Mouse (Mus musculus) neural tube, embryonic 10.5 days (tissue): ENCODE data around the gene Il17re.

ENCODE experiments used
- DNase-seq: peaks from one replicate; pipeline ENCODE4 v3.0.0-alpha.2; 2017; ENCODE audit warnings: low spot score; ENCODE audit errors: extremely low spot score

Gene Il17re

DNA sequence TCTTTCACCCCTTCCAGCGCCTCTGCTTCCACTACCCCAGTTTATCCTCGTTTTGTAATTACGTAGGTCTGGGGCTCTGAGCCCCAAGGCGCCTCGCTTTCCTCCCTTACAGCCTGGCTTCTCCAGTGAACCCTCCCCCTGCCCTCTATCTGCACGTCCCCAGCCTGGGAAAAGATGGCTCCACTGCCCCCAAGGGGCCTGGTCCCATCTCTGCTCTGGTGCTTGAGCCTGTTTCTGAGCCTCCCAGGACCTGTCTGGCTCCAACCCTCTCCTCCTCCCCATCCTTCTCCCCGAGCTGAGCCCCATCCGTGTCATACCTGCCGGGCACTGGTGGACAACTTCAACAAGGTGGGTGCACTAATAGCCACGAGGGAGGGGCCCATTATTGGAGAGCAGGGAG lies 25.4 kb downstream of the Il17re start:
- DNase-seq, result peak; percentile 40

DNA sequence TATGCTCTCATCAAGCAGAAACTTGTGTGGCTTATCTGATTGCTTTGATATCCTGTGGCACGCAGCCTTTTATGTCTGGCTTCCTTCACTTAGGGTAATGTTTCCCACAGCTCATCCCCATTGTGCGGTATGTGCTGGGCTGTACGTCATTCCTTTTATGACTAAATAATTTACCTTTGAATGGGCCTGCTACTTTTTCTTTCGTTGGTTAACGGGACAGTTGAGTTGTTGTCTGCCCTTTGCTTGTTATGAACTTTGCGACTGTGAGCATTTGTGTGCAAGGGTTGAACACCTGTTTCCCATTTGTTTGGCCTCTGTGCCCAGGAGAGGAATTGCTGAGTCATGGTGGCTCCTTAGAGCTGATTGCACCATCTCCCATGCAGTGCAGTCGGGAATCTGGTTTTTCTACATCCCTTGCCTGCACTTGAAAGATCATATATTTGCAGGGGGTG lies 28.9 kb downstream of the Il17re start:
- no peak for DNase-seq

DNA sequence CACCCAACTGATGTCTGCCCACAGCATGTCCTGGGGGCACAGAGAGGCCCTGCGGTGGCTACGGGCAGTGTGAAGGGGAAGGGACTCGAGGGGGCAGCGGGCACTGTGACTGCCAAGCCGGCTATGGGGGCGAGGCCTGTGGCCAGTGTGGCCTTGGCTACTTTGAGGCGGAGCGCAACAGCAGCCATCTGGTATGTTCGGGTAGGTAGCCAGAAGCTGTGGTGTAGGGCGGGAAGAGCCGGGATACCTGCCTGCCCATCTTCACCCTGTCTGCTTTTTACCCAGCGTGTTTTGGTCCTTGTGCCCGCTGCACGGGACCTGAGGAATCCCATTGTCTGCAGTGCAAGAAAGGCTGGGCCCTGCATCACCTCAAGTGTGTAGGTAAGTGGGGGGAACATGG lies 31.1 kb downstream of the Il17re start:
- DNase-seq, result no peak

DNA sequence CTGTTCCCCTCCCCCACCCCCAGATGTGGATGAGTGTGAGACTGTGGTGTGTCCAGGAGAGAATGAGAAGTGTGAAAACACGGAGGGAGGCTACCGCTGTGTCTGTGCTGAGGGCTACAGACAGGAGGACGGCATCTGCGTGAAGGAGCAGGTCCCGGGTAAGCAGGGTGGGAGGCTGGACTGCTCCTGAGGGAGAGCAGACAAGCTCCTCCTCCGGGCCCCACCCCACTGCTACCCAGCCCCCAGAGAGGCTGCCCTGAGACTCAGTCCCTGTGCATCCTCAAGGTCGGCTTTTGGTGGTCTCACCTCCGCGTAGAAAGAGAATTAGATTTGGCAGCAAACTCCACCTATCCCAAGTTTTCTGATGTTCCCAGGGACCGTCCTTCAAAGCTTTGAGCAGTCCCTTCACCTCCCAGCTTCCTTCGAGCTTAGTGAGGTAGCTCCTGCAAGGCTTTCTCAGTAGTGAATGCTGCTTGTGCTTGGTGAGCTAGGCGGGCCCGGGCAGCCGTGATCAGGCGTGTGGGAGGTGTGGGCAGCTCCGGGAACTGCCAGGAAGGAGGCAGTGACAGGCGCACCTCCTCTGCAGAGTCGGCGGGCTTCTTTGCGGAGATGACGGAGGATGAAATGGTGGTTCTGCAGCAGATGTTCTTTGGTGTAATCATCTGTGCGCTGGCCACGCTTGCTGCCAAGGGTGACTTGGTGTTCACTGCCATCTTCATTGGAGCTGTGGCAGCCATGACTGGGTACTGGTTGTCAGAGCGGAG lies 34.0 kb downstream of the Il17re start:
- DNase-seq, result no peak

DNA sequence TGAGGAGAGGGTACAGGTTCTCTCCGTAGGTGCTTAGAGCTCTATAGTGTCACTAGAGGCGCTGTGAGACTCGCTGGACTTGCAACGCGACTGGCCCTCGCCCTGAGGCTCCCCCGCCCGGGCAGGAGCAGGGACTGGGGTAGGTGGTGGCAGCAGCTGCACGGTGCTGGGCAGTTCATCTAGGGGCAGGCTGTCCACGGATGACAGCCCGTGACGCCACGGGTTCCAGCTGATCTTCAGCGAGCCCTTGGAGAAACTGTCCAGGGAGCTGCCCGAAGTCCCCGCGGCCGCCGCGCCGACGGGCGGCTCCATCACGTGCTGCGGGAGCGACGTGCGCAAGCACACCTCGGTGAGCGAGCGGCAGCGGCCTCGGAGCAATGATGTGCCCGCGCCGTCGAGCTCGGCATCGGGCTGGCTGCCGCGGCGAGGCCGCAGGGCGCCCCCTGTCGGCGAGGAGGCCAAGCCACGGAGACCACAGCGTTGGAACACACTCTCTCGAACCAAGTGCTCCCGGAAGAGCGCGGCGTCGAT lies 36.0 kb downstream of the Il17re start:
- DNase-seq, result peak; percentile 81

DNA sequence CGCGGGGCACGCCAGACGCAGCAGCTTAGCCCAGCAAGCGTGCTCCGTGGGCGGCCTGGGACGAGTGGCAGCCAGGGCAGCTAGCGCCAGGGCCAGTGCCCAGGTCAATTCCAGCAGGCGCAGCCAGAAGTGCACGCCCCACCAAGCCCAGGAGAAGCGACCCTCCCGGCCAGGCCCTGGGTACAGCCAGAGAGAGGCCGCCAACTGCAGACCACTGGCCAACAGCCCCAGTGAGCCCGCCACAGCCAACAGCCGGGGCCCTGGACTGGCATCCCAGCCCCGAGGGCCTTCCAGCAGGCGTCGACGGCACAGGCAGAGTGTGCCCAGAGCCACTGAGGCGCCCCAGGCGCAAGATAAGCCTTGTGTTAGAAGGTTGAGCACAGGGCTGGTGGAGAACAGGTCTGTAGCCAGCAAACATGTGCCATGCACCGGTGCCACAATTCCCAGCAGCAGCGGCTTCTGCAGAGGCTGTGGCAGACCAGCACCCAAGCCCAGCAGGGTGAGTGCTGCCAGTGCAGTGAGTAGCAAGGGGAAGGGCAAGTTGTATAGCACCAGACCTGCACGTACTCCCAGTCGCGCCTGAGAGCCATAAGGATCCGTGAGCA lies 36.9 kb downstream of the Il17re start:
- no peak for DNase-seq

DNA sequence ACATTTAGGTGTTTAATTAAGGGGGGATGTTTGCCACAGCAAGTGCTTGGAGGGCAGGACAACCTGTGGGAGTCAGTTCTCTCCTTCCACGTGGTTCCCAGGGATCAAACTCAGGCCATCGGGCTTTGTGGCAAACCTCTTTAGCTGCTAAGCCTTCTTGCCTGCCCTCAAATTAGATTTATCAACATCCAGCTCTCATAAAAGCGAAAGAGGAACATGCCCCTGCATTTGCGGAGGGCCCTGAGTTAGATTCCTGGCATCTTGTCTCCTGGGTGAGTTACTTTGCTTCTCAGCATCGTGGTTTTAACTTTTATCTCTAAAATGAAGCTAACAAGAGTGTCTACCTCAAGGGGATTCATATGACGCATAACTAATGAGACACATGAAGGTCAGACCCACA lies 41.1 kb downstream of the Il17re start:
- DNase-seq, result no peak

DNA sequence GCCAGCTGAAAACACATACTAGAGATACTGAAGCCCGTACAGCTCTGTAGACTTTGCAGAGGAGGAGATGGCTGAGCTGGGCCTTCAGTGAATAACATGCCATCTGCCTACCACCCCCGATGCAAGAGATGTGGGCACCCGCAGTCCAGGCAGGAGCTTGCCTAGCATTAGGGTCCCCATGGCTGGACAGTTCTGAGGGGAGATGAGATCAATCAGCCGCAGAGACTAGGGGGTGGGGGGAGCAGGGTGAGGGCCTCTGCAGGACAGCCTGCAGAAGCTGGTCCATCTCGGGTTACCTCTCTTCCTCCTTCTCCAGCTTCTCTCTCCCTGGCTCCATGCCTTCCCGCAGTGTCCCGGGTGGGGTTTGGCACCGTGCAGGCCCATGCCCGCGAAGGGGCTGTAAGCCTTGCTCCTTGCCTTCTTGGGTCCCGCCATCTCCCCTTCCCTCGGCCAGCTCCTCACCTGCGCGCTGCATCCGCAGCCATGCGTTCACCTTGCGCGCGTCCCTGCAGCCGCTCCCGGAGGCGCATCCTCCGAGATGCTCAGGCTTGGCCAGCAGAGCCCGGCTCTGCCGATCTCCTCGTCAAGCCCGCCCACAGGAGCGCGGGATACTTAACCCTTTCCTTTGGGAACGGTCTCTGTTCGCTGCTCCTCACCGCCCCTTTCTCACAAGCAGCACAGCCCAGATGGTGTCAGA lies 43.3 kb downstream of the Il17re start, which contains the start of gene Prrt3:
Gene Prrt3, minus strand, starts transcription at position 544 of the 697 bp plus-strand sequence.
- DNase-seq, result peak; percentile 48

DNA sequence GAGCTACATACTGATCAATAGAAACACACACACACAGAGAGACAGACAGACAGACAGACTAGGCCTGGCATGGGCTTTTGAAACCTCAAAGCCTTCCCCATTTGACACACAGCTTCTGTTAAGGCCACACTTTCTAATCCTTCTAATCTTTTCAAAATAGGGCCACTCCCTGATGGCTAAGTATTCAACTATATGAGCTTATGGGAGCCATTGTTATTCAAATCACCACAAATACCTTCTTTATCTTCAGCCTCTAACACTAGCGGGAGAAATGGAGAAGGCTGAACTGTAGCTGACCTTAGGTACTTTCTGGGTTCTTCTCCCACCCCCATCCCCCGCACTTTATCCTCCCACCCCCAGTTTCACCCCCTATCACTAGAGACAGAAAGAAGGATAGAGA lies 44.5 kb downstream of the Il17re start:
- DNase-seq, result no peak

DNA sequence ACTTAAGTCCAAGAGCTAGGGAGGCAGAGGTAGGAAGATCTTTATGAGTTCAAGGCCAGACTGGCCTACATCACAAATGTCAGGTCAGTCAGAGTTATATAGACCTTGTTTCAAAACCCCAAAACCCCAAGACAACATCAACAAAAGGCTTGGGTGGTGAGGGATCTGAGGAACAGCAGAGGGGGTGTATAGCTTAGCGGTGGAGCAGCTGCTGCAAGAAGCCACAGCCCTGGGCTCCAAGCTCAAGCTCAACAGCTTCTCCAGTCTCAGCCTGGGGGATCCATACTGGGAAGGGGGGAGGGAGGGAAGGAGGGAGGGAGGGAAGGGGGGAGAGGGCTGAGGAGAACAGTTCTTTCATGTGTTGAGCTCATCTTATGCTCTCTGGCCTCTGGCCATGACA lies 47.4 kb downstream of the Il17re start:
- no peak for DNase-seq

DNA sequence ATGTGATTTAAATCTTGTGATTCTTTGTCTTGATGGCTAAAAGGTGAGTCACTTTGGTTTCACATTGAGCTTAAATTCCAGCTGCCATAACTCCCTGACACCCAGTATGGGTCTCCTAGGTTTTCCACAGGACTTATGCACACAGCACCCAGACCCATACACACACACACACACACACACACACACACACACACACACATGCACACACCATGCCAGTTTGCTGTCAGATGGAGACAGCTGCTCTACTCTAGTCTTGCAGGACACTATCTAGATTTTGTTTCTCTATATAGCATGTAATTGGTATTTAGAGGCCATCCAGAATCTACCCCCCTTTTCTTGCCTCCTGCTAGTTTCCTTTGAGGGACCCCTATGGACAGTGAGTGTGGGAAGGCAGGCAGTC lies 48.8 kb downstream of the Il17re start:
- no peak for DNase-seq

DNA sequence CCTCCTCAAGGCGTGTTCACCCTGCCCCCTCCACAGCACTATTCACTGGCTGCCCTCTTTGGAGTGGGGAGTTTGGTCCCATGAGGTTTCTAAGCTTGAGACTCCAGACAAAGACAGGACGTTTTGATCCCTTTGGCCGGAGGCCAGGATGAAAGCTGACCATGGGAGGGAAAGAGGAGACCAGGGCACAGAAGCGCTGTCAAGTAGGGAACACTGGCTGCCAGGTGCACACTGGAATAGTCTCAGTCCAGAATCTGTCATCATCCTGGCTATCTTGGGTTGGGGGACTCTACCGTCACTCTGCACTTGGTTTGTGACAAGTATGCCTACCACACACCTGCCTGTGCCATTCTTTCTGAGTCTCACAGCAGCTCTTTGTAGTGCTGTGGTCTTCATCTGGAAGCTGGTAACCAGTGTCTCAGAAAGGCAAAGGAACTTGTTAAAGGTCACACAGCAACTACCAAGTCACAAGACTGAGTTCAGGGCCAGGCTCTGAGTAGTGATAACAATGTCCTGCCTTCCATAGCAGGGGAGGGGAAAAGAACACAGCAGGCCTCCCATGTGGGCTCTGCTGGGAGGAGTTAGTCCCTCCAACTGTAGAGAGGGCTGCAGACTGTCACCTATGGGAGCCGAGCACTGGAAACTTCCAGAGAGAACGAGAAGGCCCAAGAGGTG lies 50.1 kb downstream of the Il17re start:
- no peak for DNase-seq

DNA sequence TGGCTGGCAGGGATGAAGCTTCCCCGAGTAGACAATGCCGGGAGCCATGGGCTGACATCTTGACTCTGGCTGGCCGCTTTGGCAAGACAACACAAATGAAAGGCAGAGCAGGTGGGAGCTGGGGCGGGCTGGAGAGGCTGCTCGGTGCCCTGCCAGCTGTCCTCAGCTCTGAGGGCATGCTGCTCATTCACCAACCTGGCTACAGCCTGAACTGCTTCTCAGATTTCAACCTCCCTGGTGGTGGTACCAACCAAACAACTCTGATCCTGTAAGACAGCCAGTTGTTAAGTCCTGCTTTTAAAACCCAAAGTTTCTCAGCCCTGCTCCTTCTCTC lies 50.6 kb downstream of the Il17re start:
- no peak for DNase-seq

DNA sequence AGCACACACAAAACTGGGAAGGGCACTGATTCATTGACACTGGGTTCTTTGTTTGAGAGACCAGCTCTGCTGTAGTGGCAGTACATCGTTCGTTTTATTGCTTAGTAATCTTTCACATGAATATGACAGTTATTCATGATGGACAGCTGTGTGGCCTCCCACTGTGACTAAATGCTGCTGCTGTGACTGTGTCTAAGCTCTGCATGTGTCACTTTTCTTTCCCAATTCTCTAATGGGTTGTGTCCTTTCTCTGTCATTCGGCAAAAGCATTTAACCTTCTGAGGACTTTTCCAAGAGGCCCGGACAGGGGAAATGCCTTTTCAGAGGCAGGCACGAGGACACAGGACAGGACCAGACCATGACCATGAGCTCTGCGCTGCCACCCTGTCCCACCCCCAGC lies 55.7 kb downstream of the Il17re start:
- no peak for DNase-seq

DNA sequence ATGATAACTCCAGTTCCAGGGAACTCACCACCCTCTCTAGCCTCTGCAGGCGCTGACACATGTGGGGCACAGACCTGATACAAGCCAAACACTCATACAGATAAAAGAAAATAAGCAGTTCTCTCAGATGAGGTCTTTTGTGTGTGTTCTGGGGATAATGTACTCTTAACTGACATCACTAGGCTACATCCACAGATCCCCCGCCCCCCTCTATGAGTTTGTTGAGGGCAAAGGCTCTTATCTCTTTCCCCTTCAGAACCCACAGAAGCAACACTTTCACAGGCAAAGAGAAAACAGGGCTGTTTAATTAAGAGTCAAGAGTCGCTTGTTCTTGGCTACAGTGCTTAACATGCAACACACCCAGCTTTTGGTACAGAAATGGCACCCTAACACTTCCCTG lies 56.3 kb downstream of the Il17re start:
- DNase-seq, result no peak

DNA sequence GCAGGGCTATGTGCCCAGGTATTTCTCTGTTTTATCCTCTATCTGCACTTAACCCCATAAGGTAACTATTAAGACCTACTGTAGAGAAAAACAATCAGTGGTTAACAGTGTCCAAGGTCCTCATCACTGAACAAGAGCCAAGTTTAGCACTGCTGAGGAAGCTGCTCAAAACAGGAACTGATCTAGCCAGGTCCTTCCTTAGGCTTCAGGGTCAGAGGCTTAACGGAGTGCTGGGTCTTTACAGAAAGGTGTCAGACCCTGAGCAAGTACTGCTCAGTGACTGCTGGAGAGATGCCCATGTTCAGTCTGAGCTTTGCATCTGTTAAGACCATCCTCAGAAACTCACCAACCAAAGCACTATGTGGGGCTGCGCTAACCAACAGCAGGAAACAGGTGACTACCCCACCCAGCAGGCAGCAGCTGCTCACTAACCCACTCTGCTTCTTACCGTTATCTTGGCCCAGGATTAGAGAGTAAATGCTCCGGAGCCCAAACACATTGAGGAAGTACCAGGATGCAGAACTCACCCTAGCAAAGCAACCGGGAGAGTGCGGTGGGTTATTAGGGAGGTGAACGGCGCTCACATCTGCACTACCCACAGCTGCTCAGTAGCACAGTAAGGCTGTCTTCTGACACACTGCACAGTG lies 59.3 kb downstream of the Il17re start:
- no peak for DNase-seq
